Mouse (Mus musculus): Measurements from ENCODE around the gene Nckap5. TPM values are rescaled to one million over a fixed set of nuclear protein-coding genes. Genes with fewer than 3 reads are reported as not detected.

Nckap5 gene
- polyA plus RNA-seq, 1 experiment from 2014 or later, result 1.1 TPM

- Histone ChIP-seq H3K4me2 (ENCODE audit: low read depth, low read length) (no peak overlapping the region), H3K27ac (ENCODE audit: low read depth) (no peak overlapping the region), H3K36me3 (replicated peaks; ENCODE audit: insufficient read depth, low read length) (no peaks in the 10 kb centered on the region), H3K9ac (replicated peaks) (no peak overlapping the region), H3K4me3 (ENCODE audit: low read depth, low read length) (no peak overlapping the region), H3K27me3 (ENCODE audit: insufficient read depth, low read length) (no peaks in the 10 kb centered on the region), H3K4me1 (ENCODE audit: insufficient read depth) (no peaks in the 10 kb centered on the region), H3K9me3 (ENCODE audit: low read length) (no peaks in the 10 kb centered on the region)
- WGBS (ENCODE audit: insufficient replicate concordance), result 80% methylated on average over 1 of the region's 1 CpGs
- no peak for TF ChIP-seq EP300 (IDR thresholded peaks at IDR 0.05; ENCODE audit: low read depth)
- TF ChIP-seq CTCF (IDR thresholded peaks at IDR 0.05; ENCODE audit: low read depth), result no peak
- DNase-seq, result no peak
- ATAC-seq, result no peak
Measured at GRCm38 (mm10) chr1:126675142-126675541, 155.5 kb downstream of the Nckap5 start.

- TF ChIP-seq EP300 (IDR thresholded peaks at IDR 0.05; ENCODE audit: low read depth) (peak; percentile 64), CTCF (IDR thresholded peaks at IDR 0.05; ENCODE audit: low read depth) (no peak)
- Histone ChIP-seq H3K9me3 (ENCODE audit: low read length) (no peaks in the 10 kb centered on the region), H3K27ac (ENCODE audit: low read depth) (no peak overlapping the region), H3K27me3 (ENCODE audit: insufficient read depth, low read length) (no peaks in the 10 kb centered on the region), H3K4me1 (ENCODE audit: insufficient read depth) (no peaks in the 10 kb centered on the region), H3K9ac (replicated peaks) (no peak overlapping the region), H3K4me2 (ENCODE audit: low read depth, low read length) (no peak overlapping the region), H3K36me3 (replicated peaks; ENCODE audit: insufficient read depth, low read length) (no peaks in the 10 kb centered on the region), H3K4me3 (ENCODE audit: low read depth, low read length) (no peak overlapping the region)
- DNase-seq, result no peak
- peak; percentile 98 for ATAC-seq
- 66% methylated on average over 2 of the region's 2 CpGs for WGBS (ENCODE audit: insufficient replicate concordance)
Measured at GRCm38 (mm10) chr1:126673238-126673637, 157.4 kb downstream of the Nckap5 start.

GRCm38 (mm10) chr1:126670507-126670906 is 160.1 kb downstream of the Nckap5 start:
- TF ChIP-seq EP300 (IDR thresholded peaks at IDR 0.05; ENCODE audit: low read depth) (no peak), CTCF (IDR thresholded peaks at IDR 0.05; ENCODE audit: low read depth) (no peak)
- H3K9ac ChIP-seq (replicated peaks), result no peak overlapping the region
- ATAC-seq (no peak), DNase-seq (no peak)
- no peak overlapping the region for H3K27ac ChIP-seq (ENCODE audit: low read depth)
- 85% methylated on average over 3 of the region's 3 CpGs for WGBS (ENCODE audit: insufficient replicate concordance)
- H3K9me3 ChIP-seq (ENCODE audit: low read length), result no peaks in the 10 kb centered on the region
- H3K4me3 ChIP-seq (ENCODE audit: low read depth, low read length), result no peak overlapping the region
- no peak overlapping the region for H3K4me2 ChIP-seq (ENCODE audit: low read depth, low read length)
- no peaks in the 10 kb centered on the region for H3K27me3 ChIP-seq (ENCODE audit: insufficient read depth, low read length)
- no peaks in the 10 kb centered on the region for H3K36me3 ChIP-seq (replicated peaks; ENCODE audit: insufficient read depth, low read length)
- H3K4me1 ChIP-seq (ENCODE audit: insufficient read depth), result no peaks in the 10 kb centered on the region

- Histone ChIP-seq H3K4me1 (ENCODE audit: insufficient read depth) (no peaks in the 10 kb centered on the region), H3K9ac (replicated peaks) (no peak overlapping the region), H3K4me3 (ENCODE audit: low read depth, low read length) (no peak overlapping the region), H3K9me3 (ENCODE audit: low read length) (no peaks in the 10 kb centered on the region), H3K27me3 (ENCODE audit: insufficient read depth, low read length) (no peaks in the 10 kb centered on the region), H3K36me3 (replicated peaks; ENCODE audit: insufficient read depth, low read length) (no peaks in the 10 kb centered on the region), H3K27ac (ENCODE audit: low read depth) (no peak overlapping the region), H3K4me2 (ENCODE audit: low read depth, low read length) (no peak overlapping the region)
- TF ChIP-seq EP300 (IDR thresholded peaks at IDR 0.05; ENCODE audit: low read depth) (no peak), CTCF (IDR thresholded peaks at IDR 0.05; ENCODE audit: low read depth) (no peak)
- no peak for DNase-seq
- WGBS (ENCODE audit: insufficient replicate concordance), result 68% methylated on average over 7 of the region's 7 CpGs
- no peak for ATAC-seq
Measured at GRCm38 (mm10) chr1:126660098-126660999, 170.2 kb downstream of the Nckap5 start.

- no peaks in the 10 kb centered on the region for H3K4me1 ChIP-seq (ENCODE audit: insufficient read depth)
- H3K27ac ChIP-seq (ENCODE audit: low read depth), result no peak overlapping the region
- TF ChIP-seq CTCF (IDR thresholded peaks at IDR 0.05; ENCODE audit: low read depth), result no peak
- no peak for TF ChIP-seq EP300 (IDR thresholded peaks at IDR 0.05; ENCODE audit: low read depth)
- no peak for DNase-seq
- no peaks in the 10 kb centered on the region for H3K9me3 ChIP-seq (ENCODE audit: low read length)
- H3K27me3 ChIP-seq (ENCODE audit: insufficient read depth, low read length), result no peaks in the 10 kb centered on the region
- H3K4me2 ChIP-seq (ENCODE audit: low read depth, low read length), result no peak overlapping the region
- no peak for ATAC-seq
- 85% methylated on average over 11 of the region's 11 CpGs for WGBS (ENCODE audit: insufficient replicate concordance)
- H3K36me3 ChIP-seq (replicated peaks; ENCODE audit: insufficient read depth, low read length), result no peaks in the 10 kb centered on the region
- H3K4me3 ChIP-seq (ENCODE audit: low read depth, low read length), result no peak overlapping the region
- no peak overlapping the region for H3K9ac ChIP-seq (replicated peaks)
Measured at GRCm38 (mm10) chr1:126658731-126659130, 171.9 kb downstream of the Nckap5 start.

- no peak overlapping the region for H3K27ac ChIP-seq (ENCODE audit: low read depth)
- H3K27me3 ChIP-seq (ENCODE audit: insufficient read depth, low read length), result no peaks in the 10 kb centered on the region
- H3K4me3 ChIP-seq (ENCODE audit: low read depth, low read length), result no peak overlapping the region
- no peaks in the 10 kb centered on the region for H3K9me3 ChIP-seq (ENCODE audit: low read length)
- DNase-seq (no peak), ATAC-seq (no peak)
- TF ChIP-seq EP300 (IDR thresholded peaks at IDR 0.05; ENCODE audit: low read depth) (no peak), CTCF (IDR thresholded peaks at IDR 0.05; ENCODE audit: low read depth) (no peak)
- H3K4me2 ChIP-seq (ENCODE audit: low read depth, low read length), result no peak overlapping the region
- H3K4me1 ChIP-seq (ENCODE audit: insufficient read depth), result no peaks in the 10 kb centered on the region
- H3K9ac ChIP-seq (replicated peaks), result no peak overlapping the region
- WGBS (ENCODE audit: insufficient replicate concordance), result 75% methylated on average over 2 of the region's 2 CpGs
- H3K36me3 ChIP-seq (replicated peaks; ENCODE audit: insufficient read depth, low read length), result no peaks in the 10 kb centered on the region
Measured at GRCm38 (mm10) chr1:126656246-126656645, 174.4 kb downstream of the Nckap5 start.

Data from liver, postnatal 0 days (tissue).